Mouse (Mus musculus) bone marrow, adult 2 months (tissue): ENCODE measurements at regions not wholly inside any gene's neighbourhood (a gene's known extent, or its start where the extent isn't known, plus 50 kb on each side); places are given as distances from the start of the nearest gene placed in this dataset.

Experiments used
- CTCF ChIP-seq: fragments of 200-500 bp; IDR thresholded peaks from 2 replicates; pipeline ENCODE4 v1.5.1; 2011; ENCODE audit warnings: low read length, control low read depth; ENCODE audit not compliant: control insufficient read depth, insufficient read depth
- POLR2A ChIP-seq: fragments of 200-500 bp; IDR thresholded peaks from 2 replicates; pipeline ENCODE4 v1.6.1; 2011; ENCODE audit warnings: low read depth, mild to moderate bottlenecking, control low read depth, low read length, borderline replicate concordance; ENCODE audit not compliant: control insufficient read depth

DNA sequence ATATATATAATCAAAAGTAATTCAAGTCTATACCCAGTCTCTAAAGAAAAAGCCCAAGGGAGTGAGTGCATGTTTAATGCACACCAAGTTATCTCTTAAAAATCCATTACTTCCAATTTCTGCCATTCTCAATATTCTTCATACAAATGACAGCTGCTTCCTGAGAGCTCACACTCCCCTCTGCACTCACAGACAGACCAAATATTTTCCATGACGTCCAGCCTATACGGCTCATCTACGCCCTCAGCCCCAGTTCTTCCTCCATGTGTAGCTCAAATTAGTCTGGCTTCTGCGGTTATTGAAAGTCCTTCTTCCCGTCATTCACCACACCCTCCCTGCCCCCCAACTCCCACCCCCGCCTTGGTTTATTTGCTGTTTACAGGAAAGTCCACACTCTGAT, 108.1 kb downstream of the Mreg start:
- TF ChIP-seq CTCF, result no peak
- TF ChIP-seq POLR2A, result no peak
